Mouse (Mus musculus): ENCODE data around the gene Nol9.
A peak's percentile ranks its signal among the peaks of the same experiment; 100 is the strongest.

Gene Nol9

GRCm38 (mm10) chr4:152092751-152093293 lies 53.7 kb downstream of the Nol9 start:
- no peak for DNase-seq (ENCODE audit: low read depth, low spot score)

GRCm38 (mm10) chr4:152094233-152094632 lies 55.1 kb downstream of the Nol9 start:
- DNase-seq (ENCODE audit: low read depth, low spot score), result no peak

GRCm38 (mm10) chr4:152095937-152096910 lies 57.1 kb downstream of the Nol9 start:
- no peak for DNase-seq (ENCODE audit: low read depth, low spot score)

- DNase-seq (ENCODE audit: low read depth, low spot score), result no peak
Measured at GRCm38 (mm10) chr4:152096927-152097326, 57.8 kb downstream of the Nol9 start.

DNA sequence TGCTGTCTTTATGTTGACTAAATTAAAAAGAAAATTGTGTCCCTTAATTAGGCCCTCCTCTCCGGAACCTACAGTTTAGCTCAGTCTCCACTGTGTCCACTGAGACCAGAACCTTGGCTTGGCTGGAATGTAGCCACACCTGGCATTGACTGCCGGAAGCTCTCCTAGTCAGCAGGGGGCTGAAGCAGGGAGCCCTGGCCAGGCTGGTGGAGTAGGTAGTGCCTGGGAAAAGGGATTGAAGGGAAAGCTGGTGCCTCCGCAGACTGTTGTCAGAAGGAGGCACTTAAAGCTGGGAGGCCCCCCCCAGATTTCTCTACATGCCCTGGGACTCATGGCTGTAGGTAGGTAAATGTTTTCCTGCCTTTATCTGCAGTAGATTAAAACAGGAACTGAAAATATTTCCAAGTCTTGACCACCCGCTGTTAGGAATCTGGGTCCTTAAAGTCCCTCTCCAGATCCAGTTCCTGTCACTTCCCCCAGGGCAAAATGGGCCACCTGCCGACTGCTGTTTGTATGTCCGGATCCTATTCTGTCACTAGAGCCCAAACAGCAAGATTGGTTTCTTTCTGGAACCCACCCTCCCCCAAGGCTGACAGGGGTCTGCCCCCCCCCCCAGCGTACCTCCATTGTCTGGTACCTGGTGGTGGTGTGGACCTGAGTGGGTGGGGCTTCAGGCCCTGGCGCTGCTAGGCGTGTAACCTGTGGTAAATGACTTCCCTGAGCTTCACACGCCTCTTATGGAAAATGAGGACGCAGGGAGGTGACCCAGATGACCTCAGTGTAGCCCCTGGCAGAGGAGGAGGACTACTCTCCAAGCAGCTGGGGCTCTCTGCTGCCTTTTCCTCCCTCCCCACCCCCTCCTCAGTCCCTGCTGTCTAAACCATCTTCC lies 59.0 kb downstream of the Nol9 start:
- no peak for DNase-seq (ENCODE audit: low read depth, low spot score)

DNA sequence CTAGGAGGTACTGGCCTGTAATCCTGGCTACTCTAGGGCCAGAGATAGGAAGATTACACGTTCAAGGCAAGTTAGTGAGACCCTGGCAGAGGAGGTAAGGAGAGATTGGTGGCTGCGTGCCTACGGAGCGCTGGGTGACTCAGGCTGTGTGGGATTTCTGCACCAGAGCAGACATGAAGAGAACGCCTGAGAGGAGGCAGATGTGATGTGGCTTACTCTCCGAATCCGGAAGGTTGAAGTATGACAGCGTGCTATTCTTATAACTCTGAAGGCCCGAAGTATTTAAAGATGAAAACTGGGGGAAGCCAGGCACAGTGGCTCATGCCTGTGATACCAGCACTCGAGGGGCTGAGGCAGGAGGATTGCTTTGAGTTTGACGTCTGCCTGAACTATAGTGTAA lies 61.4 kb downstream of the Nol9 start:
- no peak for DNase-seq (ENCODE audit: low read depth, low spot score)

- DNase-seq (ENCODE audit: low read depth, low spot score), result no peak
Measured at GRCm38 (mm10) chr4:152101081-152101653, 62.0 kb downstream of the Nol9 start.

DNA sequence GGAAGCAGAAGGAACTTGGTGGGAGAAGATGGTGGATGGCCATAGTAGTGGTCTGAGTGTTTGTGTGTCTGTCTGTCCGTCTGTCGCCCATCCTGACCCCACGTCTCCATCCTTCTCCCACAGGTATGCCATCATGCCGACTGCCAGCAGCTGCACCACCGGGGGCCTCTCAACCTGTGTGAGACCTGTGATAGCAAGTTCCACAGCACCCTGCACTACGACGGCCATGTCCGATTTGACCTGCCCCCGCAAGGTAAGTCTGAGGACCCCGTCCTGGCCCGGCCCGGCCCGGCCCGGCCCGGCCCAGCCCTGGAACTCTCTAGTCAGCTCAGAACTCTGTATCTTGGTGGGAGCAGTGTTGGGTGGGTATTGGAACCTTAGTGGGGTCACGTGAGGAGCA lies 62.8 kb downstream of the Nol9 start:
- DNase-seq (ENCODE audit: low read depth, low spot score), result no peak

DNA sequence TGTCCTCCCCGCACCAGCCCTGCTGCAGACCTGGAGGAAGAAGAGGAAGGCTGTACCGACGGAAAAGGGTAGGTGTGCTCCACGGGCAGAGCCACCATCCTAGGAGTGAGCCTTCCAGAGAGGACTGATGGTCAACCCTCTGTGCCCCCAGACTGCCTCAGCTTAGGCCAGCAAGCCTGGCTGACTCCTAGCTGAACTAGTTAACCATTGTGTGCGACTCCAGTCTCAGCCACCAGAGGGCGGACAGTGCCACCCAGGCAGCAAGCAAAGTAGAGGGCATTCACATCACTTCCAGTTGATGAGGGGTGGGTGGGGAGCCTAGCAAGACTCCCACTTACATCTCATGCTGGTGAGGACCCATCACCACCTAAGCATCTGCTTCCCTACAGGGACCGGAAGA lies 63.9 kb downstream of the Nol9 start:
- DNase-seq (ENCODE audit: low read depth, low spot score), result no peak

GRCm38 (mm10) chr4:152106746-152107145 lies 67.6 kb downstream of the Nol9 start:
- DNase-seq (ENCODE audit: low read depth, low spot score), result no peak

DNA sequence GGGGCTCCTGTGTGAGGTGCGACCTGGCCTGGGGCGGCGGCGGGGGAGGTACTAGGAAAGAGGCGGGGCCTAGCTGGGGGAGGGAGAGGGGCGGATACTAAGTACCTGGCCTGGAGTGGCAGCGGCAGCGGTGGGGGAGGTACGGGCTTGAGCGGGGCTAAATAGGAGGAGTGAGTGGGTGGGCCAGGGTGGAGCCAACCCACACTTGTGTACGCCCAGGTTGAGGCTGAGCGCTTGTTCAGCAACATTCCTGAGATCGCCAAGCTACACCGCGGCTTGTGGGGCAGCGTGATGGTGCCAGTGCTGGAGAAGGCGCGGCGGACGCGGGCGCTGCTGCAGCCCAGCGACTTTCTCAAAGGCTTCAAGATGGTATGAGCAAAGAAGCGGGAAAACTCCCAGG lies 68.4 kb downstream of the Nol9 start:
- DNase-seq (ENCODE audit: low read depth, low spot score), result no peak

- peak; percentile 60 for DNase-seq (ENCODE audit: low read depth, low spot score)
Measured at GRCm38 (mm10) chr4:152107971-152108509, 68.9 kb downstream of the Nol9 start.

DNA sequence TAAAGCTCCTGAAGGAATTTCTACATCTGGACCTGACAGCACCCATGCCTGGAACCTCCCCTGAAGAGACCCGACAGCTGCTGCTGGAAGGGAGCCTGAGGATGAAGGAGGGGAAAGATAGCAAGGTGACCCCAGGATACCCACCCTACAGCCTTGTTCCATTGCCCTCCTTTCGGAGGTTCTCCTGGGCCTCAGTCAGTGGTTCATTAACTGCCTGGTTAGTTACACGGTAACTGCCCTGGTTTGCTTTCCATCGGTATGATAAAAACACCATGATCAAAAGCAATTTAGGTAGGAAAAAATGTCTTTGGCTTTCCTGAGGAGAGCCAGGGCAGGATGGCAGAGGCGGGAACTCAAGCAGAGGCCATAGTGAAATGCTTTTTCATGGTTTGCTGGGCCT lies 69.6 kb downstream of the Nol9 start:
- no peak for DNase-seq (ENCODE audit: low read depth, low spot score)

DNA sequence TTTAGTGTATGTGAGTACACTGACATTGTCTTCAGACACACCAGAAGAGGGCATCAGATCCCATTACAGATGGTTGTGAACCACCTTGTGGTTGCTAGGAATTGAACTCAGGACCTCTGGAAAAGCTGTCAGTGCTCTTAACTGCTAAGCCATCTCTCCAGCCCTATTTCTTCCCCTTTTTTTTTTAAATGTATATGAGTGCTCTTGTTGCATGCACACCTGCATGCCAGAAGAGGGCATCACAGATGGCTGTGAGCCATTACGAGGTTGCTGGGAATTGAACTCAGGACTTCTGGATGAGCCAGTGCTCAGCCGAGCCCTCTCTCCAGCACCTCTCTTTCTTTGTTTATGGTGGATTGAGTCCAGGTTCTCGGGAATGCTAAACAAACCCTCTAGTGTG lies 70.4 kb downstream of the Nol9 start:
- no peak for DNase-seq (ENCODE audit: low read depth, low spot score)

GRCm38 (mm10) chr4:152110689-152111088 lies 71.6 kb downstream of the Nol9 start:
- no peak for DNase-seq (ENCODE audit: low read depth, low spot score)
